Mouse (Mus musculus) bone marrow, adult 2 months (tissue): ENCODE results near the gene Sox5.

Source experiments
- CTCF ChIP-seq: fragments of 200-500 bp; IDR thresholded peaks from 2 replicates; pipeline ENCODE4 v1.5.1; 2011; ENCODE audit warnings: low read length, control low read depth; ENCODE audit not compliant: control insufficient read depth, insufficient read depth
- POLR2A ChIP-seq: fragments of 200-500 bp; IDR thresholded peaks from 2 replicates; pipeline ENCODE4 v1.6.1; 2011; ENCODE audit warnings: low read depth, mild to moderate bottlenecking, control low read depth, low read length, borderline replicate concordance; ENCODE audit not compliant: control insufficient read depth

GRCm38 (mm10) chr6:144815542-144815941 is 33.8 kb upstream of the Sox5 start:
- TF ChIP-seq CTCF (no peak), POLR2A (no peak)
